Mouse (Mus musculus): ENCODE data around the gene Ppp1r16b. TPM values are rescaled to one million over a fixed set of nuclear protein-coding genes. Genes with fewer than 3 reads are reported as not detected.

Ppp1r16b gene
- polyA plus RNA-seq, 1 experiment = 3.7 TPM

GRCm38 (mm10) chr2:158699908-158700307 lies 34.7 kb downstream of the Ppp1r16b start:
- Histone ChIP-seq H3K36me3 (ENCODE audit: control insufficient read depth, insufficient read depth, low read length, poor library complexity, severe bottlenecking) (no peaks in the 10 kb centered on the region), H3K27ac (ENCODE audit: insufficient read depth, low read length) (no peak overlapping the region), H3K4me1 (ENCODE audit: control insufficient read depth, insufficient read depth, low read length) (no peaks in the 10 kb centered on the region), H3K9me3 (replicated peaks; ENCODE audit: control insufficient read depth, insufficient read depth, low read length, poor library complexity, severe bottlenecking) (no peaks in the 10 kb centered on the region), H3K27me3 (ENCODE audit: control insufficient read depth, insufficient read depth, low read length, poor library complexity, severe bottlenecking) (no peaks in the 10 kb centered on the region), H3K4me3 (ENCODE audit: low read depth, low read length) (no peak overlapping the region), H3K9ac (ENCODE audit: low read depth, poor library complexity, severe bottlenecking) (no peak overlapping the region)
- TF ChIP-seq CTCF (IDR thresholded peaks at IDR 0.05; ENCODE audit: low read depth, low read length) (no peak), EP300 (IDR thresholded peaks at IDR 0.05; ENCODE audit: insufficient read depth, low read depth, low read length) (no peak), POLR2A (IDR thresholded peaks at IDR 0.05; ENCODE audit: insufficient read depth, low read length) (no peak)

GRCm38 (mm10) chr2:158700535-158701256 lies 35.5 kb downstream of the Ppp1r16b start:
- H3K27ac ChIP-seq (ENCODE audit: insufficient read depth, low read length) = no peak overlapping the region
- H3K4me3 ChIP-seq (ENCODE audit: low read depth, low read length) = no peak overlapping the region
- TF ChIP-seq EP300 (IDR thresholded peaks at IDR 0.05; ENCODE audit: insufficient read depth, low read depth, low read length) = no peak
- TF ChIP-seq POLR2A (IDR thresholded peaks at IDR 0.05; ENCODE audit: insufficient read depth, low read length) = no peak
- TF ChIP-seq CTCF (IDR thresholded peaks at IDR 0.05; ENCODE audit: low read depth, low read length) = no peak
- no peak overlapping the region for H3K9ac ChIP-seq (ENCODE audit: low read depth, poor library complexity, severe bottlenecking)
- H3K9me3 ChIP-seq (replicated peaks; ENCODE audit: control insufficient read depth, insufficient read depth, low read length, poor library complexity, severe bottlenecking) = no peaks in the 10 kb centered on the region
- no peaks in the 10 kb centered on the region for H3K4me1 ChIP-seq (ENCODE audit: control insufficient read depth, insufficient read depth, low read length)
- no peaks in the 10 kb centered on the region for H3K27me3 ChIP-seq (ENCODE audit: control insufficient read depth, insufficient read depth, low read length, poor library complexity, severe bottlenecking)
- H3K36me3 ChIP-seq (ENCODE audit: control insufficient read depth, insufficient read depth, low read length, poor library complexity, severe bottlenecking) = no peaks in the 10 kb centered on the region

- H3K9ac ChIP-seq (ENCODE audit: low read depth, poor library complexity, severe bottlenecking) = no peak overlapping the region
- H3K36me3 ChIP-seq (ENCODE audit: control insufficient read depth, insufficient read depth, low read length, poor library complexity, severe bottlenecking) = no peaks in the 10 kb centered on the region
- no peaks in the 10 kb centered on the region for H3K4me1 ChIP-seq (ENCODE audit: control insufficient read depth, insufficient read depth, low read length)
- TF ChIP-seq POLR2A (IDR thresholded peaks at IDR 0.05; ENCODE audit: insufficient read depth, low read length) (no peak), CTCF (IDR thresholded peaks at IDR 0.05; ENCODE audit: low read depth, low read length) (no peak), EP300 (IDR thresholded peaks at IDR 0.05; ENCODE audit: insufficient read depth, low read depth, low read length) (no peak)
- no peak overlapping the region for H3K4me3 ChIP-seq (ENCODE audit: low read depth, low read length)
- no peaks in the 10 kb centered on the region for H3K9me3 ChIP-seq (replicated peaks; ENCODE audit: control insufficient read depth, insufficient read depth, low read length, poor library complexity, severe bottlenecking)
- no peaks in the 10 kb centered on the region for H3K27me3 ChIP-seq (ENCODE audit: control insufficient read depth, insufficient read depth, low read length, poor library complexity, severe bottlenecking)
- H3K27ac ChIP-seq (ENCODE audit: insufficient read depth, low read length) = no peak overlapping the region
Observed at GRCm38 (mm10) chr2:158701505-158701904, 36.3 kb downstream of the Ppp1r16b start.

GRCm38 (mm10) chr2:158702176-158702575 lies 37.0 kb downstream of the Ppp1r16b start:
- Histone ChIP-seq H3K36me3 (ENCODE audit: control insufficient read depth, insufficient read depth, low read length, poor library complexity, severe bottlenecking) (no peaks in the 10 kb centered on the region), H3K9me3 (replicated peaks; ENCODE audit: control insufficient read depth, insufficient read depth, low read length, poor library complexity, severe bottlenecking) (no peaks in the 10 kb centered on the region), H3K9ac (ENCODE audit: low read depth, poor library complexity, severe bottlenecking) (no peak overlapping the region), H3K27ac (ENCODE audit: insufficient read depth, low read length) (no peak overlapping the region), H3K4me3 (ENCODE audit: low read depth, low read length) (no peak overlapping the region), H3K4me1 (ENCODE audit: control insufficient read depth, insufficient read depth, low read length) (no peaks in the 10 kb centered on the region), H3K27me3 (ENCODE audit: control insufficient read depth, insufficient read depth, low read length, poor library complexity, severe bottlenecking) (no peaks in the 10 kb centered on the region)
- no peak for TF ChIP-seq EP300 (IDR thresholded peaks at IDR 0.05; ENCODE audit: insufficient read depth, low read depth, low read length)
- TF ChIP-seq CTCF (IDR thresholded peaks at IDR 0.05; ENCODE audit: low read depth, low read length) = no peak
- no peak for TF ChIP-seq POLR2A (IDR thresholded peaks at IDR 0.05; ENCODE audit: insufficient read depth, low read length)

GRCm38 (mm10) chr2:158704720-158705119 lies 39.5 kb downstream of the Ppp1r16b start:
- TF ChIP-seq EP300 (IDR thresholded peaks at IDR 0.05; ENCODE audit: insufficient read depth, low read depth, low read length) (no peak), POLR2A (IDR thresholded peaks at IDR 0.05; ENCODE audit: insufficient read depth, low read length) (no peak), CTCF (IDR thresholded peaks at IDR 0.05; ENCODE audit: low read depth, low read length) (no peak)
- no peak overlapping the region for H3K27ac ChIP-seq (ENCODE audit: insufficient read depth, low read length)
- no peaks in the 10 kb centered on the region for H3K9me3 ChIP-seq (replicated peaks; ENCODE audit: control insufficient read depth, insufficient read depth, low read length, poor library complexity, severe bottlenecking)
- no peaks in the 10 kb centered on the region for H3K36me3 ChIP-seq (ENCODE audit: control insufficient read depth, insufficient read depth, low read length, poor library complexity, severe bottlenecking)
- no peak overlapping the region for H3K9ac ChIP-seq (ENCODE audit: low read depth, poor library complexity, severe bottlenecking)
- no peaks in the 10 kb centered on the region for H3K27me3 ChIP-seq (ENCODE audit: control insufficient read depth, insufficient read depth, low read length, poor library complexity, severe bottlenecking)
- H3K4me3 ChIP-seq (ENCODE audit: low read depth, low read length) = no peak overlapping the region
- no peaks in the 10 kb centered on the region for H3K4me1 ChIP-seq (ENCODE audit: control insufficient read depth, insufficient read depth, low read length)

GRCm38 (mm10) chr2:158705529-158705928 lies 40.3 kb downstream of the Ppp1r16b start:
- H3K27me3 ChIP-seq (ENCODE audit: control insufficient read depth, insufficient read depth, low read length, poor library complexity, severe bottlenecking) = no peaks in the 10 kb centered on the region
- H3K9ac ChIP-seq (ENCODE audit: low read depth, poor library complexity, severe bottlenecking) = no peak overlapping the region
- no peak overlapping the region for H3K4me3 ChIP-seq (ENCODE audit: low read depth, low read length)
- H3K27ac ChIP-seq (ENCODE audit: insufficient read depth, low read length) = no peak overlapping the region
- TF ChIP-seq CTCF (IDR thresholded peaks at IDR 0.05; ENCODE audit: low read depth, low read length) = no peak
- no peak for TF ChIP-seq EP300 (IDR thresholded peaks at IDR 0.05; ENCODE audit: insufficient read depth, low read depth, low read length)
- no peak for TF ChIP-seq POLR2A (IDR thresholded peaks at IDR 0.05; ENCODE audit: insufficient read depth, low read length)
- H3K36me3 ChIP-seq (ENCODE audit: control insufficient read depth, insufficient read depth, low read length, poor library complexity, severe bottlenecking) = no peaks in the 10 kb centered on the region
- H3K9me3 ChIP-seq (replicated peaks; ENCODE audit: control insufficient read depth, insufficient read depth, low read length, poor library complexity, severe bottlenecking) = no peaks in the 10 kb centered on the region
- H3K4me1 ChIP-seq (ENCODE audit: control insufficient read depth, insufficient read depth, low read length) = no peaks in the 10 kb centered on the region

Data from ES-Bruce4 (cell line).